Mouse (Mus musculus): ENCODE data around the gene Dgki. TPM values are rescaled to one million over a fixed set of nuclear protein-coding genes. Genes with fewer than 3 reads are reported as not detected.

The Dgki gene
- polyA plus RNA-seq, 1 experiment: not detected

DNA sequence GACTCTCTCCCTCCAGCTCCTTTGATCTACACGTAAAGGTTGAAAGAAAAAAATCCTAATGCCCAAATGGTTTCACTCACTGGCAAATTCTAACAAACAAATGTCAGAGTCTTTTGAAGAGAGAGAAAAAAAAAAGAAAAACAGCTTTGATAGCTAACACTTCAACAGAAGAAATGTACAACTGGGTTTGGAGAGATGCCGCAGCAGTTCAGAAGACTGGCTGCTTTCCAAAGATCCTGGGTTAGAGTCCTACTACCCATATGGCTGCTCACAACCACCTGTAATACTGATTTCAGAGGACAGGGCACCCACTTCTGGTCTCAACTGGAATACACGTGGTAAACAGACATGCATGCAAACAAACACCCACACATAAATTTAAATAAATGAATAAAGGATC lies 309.8 kb downstream of the Dgki start:
- no peak overlapping the region for H3K27ac ChIP-seq (ENCODE audit: insufficient read depth, low read depth, low read length)
- WGBS: 67% methylated on average over 3 of the region's 3 CpGs
- no peak for TF ChIP-seq CTCF (IDR thresholded peaks at IDR 0.05; ENCODE audit: insufficient read depth, low read depth, low read length)
- TF ChIP-seq POLR2A (IDR thresholded peaks at IDR 0.05; ENCODE audit: insufficient read depth, low read depth, low read length): no peak
- no peak overlapping the region for H3K4me3 ChIP-seq (ENCODE audit: insufficient read depth, low read depth, low read length)
- H3K4me1 ChIP-seq (ENCODE audit: control insufficient read depth, insufficient read depth, low read length): peaks cover 10% of the 10 kb centered on the region

DNA sequence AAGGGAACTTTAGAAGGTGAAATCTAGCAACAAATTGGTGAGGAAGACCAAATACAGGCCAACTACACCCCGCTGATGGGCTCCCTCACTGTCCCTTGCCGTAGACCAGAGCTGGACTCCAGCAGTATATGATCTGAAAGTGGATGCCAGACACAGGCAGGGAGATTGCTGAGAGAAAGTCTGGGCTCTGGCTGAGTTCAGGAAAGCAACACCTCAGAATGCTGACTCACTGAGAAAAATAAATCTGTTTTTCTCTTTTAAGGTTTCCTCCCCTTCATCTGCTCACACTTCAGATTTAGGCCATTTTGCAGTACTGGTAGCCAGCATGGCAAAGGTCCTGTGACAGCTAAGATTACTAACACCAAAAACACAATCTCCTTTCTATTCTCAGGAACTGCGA lies 311.2 kb downstream of the Dgki start:
- Histone ChIP-seq H3K4me3 (ENCODE audit: insufficient read depth, low read depth, low read length) (no peak overlapping the region), H3K4me1 (ENCODE audit: control insufficient read depth, insufficient read depth, low read length) (peaks cover 2% of the 10 kb centered on the region; the same call in 1 of the 2 replicates), H3K27ac (ENCODE audit: insufficient read depth, low read depth, low read length) (no peak overlapping the region)
- 95% methylated on average over 3 of the region's 3 CpGs for WGBS
- no peak for TF ChIP-seq POLR2A (IDR thresholded peaks at IDR 0.05; ENCODE audit: insufficient read depth, low read depth, low read length)
- TF ChIP-seq CTCF (IDR thresholded peaks at IDR 0.05; ENCODE audit: insufficient read depth, low read depth, low read length): no peak

DNA sequence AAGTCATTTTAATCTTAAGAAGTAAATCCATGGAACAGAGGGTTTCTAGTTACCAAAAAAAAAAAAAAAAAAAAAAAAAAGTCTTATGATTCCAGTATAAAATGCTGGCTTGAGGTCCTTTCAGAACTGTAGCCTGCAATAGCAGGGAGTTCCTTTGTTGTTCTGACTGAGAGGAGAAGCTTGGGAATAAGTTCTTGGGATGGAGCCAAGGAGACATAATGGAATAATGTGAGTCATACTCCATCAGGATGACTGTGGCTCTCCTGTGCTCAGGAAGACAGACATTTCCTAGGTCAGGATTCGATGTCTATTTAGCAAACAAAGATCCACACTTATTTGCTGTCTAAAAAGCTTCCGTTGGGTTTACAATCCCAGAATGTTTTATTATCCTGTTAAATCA lies 318.3 kb downstream of the Dgki start:
- WGBS: 35% methylated on average over 2 of the region's 2 CpGs
- Histone ChIP-seq H3K27ac (ENCODE audit: insufficient read depth, low read depth, low read length) (no peak overlapping the region), H3K4me3 (ENCODE audit: insufficient read depth, low read depth, low read length) (no peak overlapping the region), H3K4me1 (ENCODE audit: control insufficient read depth, insufficient read depth, low read length) (peaks cover 3% of the 10 kb centered on the region; the same call in 1 of the 2 replicates)
- TF ChIP-seq CTCF (IDR thresholded peaks at IDR 0.05; ENCODE audit: insufficient read depth, low read depth, low read length) (no peak), POLR2A (IDR thresholded peaks at IDR 0.05; ENCODE audit: insufficient read depth, low read depth, low read length) (no peak)

GRCm38 (mm10) chr6:36980475-36980874 lies 319.5 kb downstream of the Dgki start:
- Histone ChIP-seq H3K27ac (ENCODE audit: insufficient read depth, low read depth, low read length) (no peak overlapping the region), H3K4me1 (ENCODE audit: control insufficient read depth, insufficient read depth, low read length) (peaks cover 3% of the 10 kb centered on the region; the same call in 1 of the 2 replicates), H3K4me3 (ENCODE audit: insufficient read depth, low read depth, low read length) (no peak overlapping the region)
- WGBS: 84% methylated on average over 5 of the region's 5 CpGs
- TF ChIP-seq POLR2A (IDR thresholded peaks at IDR 0.05; ENCODE audit: insufficient read depth, low read depth, low read length): no peak
- TF ChIP-seq CTCF (IDR thresholded peaks at IDR 0.05; ENCODE audit: insufficient read depth, low read depth, low read length): no peak

GRCm38 (mm10) chr6:36978176-36978575 lies 321.8 kb downstream of the Dgki start:
- no peak overlapping the region for H3K4me3 ChIP-seq (ENCODE audit: insufficient read depth, low read depth, low read length)
- TF ChIP-seq POLR2A (IDR thresholded peaks at IDR 0.05; ENCODE audit: insufficient read depth, low read depth, low read length) (no peak), CTCF (IDR thresholded peaks at IDR 0.05; ENCODE audit: insufficient read depth, low read depth, low read length) (no peak)

DNA sequence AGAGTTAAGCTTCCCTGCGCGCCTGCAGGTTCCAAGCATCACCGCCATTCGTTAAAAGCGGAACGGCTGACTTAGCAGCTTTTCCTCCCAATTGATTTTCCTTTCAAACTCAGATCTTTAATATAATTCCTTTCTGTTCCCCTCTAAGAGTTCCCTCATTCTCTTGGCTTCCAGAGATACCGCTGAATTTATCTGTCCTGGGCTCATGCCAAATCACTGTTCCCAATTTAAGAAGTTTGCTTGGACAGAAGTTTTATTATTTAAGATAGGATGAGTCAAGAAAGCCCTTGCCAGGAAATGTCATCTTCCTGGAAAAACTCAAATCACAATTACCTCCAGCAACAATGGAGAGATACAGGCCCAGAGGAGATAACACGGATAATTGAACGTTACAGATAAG lies 326.9 kb downstream of the Dgki start:
- WGBS: 51% methylated on average over 9 of the region's 9 CpGs
- H3K4me3 ChIP-seq (ENCODE audit: insufficient read depth, low read depth, low read length): no peak overlapping the region
- no peak for TF ChIP-seq CTCF (IDR thresholded peaks at IDR 0.05; ENCODE audit: insufficient read depth, low read depth, low read length)
- TF ChIP-seq POLR2A (IDR thresholded peaks at IDR 0.05; ENCODE audit: insufficient read depth, low read depth, low read length): no peak
- H3K4me1 ChIP-seq (ENCODE audit: control insufficient read depth, insufficient read depth, low read length): peaks cover 9% of the 10 kb centered on the region; the same call in 1 of the 2 replicates
- H3K27ac ChIP-seq (ENCODE audit: insufficient read depth, low read depth, low read length): no peak overlapping the region

More at GRCm38 (mm10) chr6:36978176-36978575, 321.8 kb downstream of the Dgki start:
- Histone ChIP-seq H3K27ac (ENCODE audit: insufficient read depth, low read depth, low read length) (no peak overlapping the region), H3K4me1 (ENCODE audit: control insufficient read depth, insufficient read depth, low read length) (peaks cover 3% of the 10 kb centered on the region; the same call in 1 of the 2 replicates)
- WGBS: 58% methylated on average over 1 of the region's 1 CpGs

DNA sequence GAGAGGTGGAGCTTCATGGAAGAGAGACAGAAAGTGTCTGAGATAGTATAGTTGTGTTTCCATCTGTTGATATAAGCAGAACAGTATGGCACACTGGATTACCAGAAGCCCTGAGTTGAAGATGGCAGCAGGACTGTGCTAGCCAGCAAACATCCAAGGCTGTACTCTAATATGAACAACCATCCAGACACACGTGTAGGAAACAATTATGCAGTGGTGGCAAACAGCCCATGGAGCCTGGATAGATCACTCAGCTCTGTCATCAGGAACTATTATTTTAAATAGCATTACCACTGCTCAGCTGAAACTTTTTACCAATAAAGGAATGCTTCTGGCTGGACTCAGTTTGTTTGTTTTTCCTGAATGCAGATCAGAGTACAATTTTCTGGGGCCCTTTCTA lies 327.5 kb downstream of the Dgki start:
- WGBS: 29% methylated on average over 1 of the region's 1 CpGs
- peaks cover 9% of the 10 kb centered on the region; the same call in 1 of the 2 replicates for H3K4me1 ChIP-seq (ENCODE audit: control insufficient read depth, insufficient read depth, low read length)

DNA sequence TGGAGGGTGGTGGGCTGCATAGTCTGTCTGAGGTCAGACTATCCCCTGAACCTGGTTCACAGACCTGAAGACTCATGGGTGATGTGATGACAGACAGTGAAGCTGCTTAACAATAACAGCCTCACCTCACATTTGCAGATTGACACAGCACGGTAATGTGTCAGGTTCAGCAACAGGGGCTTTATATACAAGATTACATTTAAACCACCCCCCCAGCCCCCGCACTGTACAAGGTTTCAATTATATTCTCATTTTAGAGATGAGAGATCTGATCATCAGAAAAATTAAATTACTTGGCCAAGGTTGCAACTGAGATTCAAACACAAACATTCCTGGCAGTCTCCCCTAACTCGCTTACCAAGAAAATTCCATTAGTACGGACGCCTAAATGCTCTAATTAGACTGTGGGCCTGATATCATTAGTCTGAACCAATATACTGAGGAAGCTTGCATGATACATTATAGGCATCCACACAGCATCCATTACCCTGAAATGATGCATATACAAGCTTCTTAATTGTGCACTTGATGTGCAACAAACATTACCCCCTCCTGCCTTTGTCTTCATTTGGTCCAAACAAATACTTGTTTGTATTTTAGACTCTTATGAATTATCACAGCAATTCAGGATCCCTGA lies 330.6 kb downstream of the Dgki start:
- no peak overlapping the region for H3K27ac ChIP-seq (ENCODE audit: insufficient read depth, low read depth, low read length)
- 79% methylated on average over 5 of the region's 5 CpGs for WGBS
- TF ChIP-seq CTCF (IDR thresholded peaks at IDR 0.05; ENCODE audit: insufficient read depth, low read depth, low read length) (no peak), POLR2A (IDR thresholded peaks at IDR 0.05; ENCODE audit: insufficient read depth, low read depth, low read length) (no peak)
- H3K4me3 ChIP-seq (ENCODE audit: insufficient read depth, low read depth, low read length): no peak overlapping the region
- H3K4me1 ChIP-seq (ENCODE audit: control insufficient read depth, insufficient read depth, low read length): peaks cover 9% of the 10 kb centered on the region; the same call in 1 of the 2 replicates

More for the DNA sequence above, 327.5 kb downstream of the Dgki start:
- no peak overlapping the region for H3K4me3 ChIP-seq (ENCODE audit: insufficient read depth, low read depth, low read length)
- H3K27ac ChIP-seq (ENCODE audit: insufficient read depth, low read depth, low read length): no peak overlapping the region
- TF ChIP-seq CTCF (IDR thresholded peaks at IDR 0.05; ENCODE audit: insufficient read depth, low read depth, low read length) (no peak), POLR2A (IDR thresholded peaks at IDR 0.05; ENCODE audit: insufficient read depth, low read depth, low read length) (no peak)

- Histone ChIP-seq H3K4me1 (ENCODE audit: control insufficient read depth, insufficient read depth, low read length) (no peaks in the 10 kb centered on the region), H3K4me3 (ENCODE audit: insufficient read depth, low read depth, low read length) (no peak overlapping the region)
- 92% methylated on average over 4 of the region's 4 CpGs for WGBS
Measured at GRCm38 (mm10) chr6:36960658-36961057, 339.3 kb downstream of the Dgki start.

More at GRCm38 (mm10) chr6:36960658-36961057, 339.3 kb downstream of the Dgki start:
- TF ChIP-seq CTCF (IDR thresholded peaks at IDR 0.05; ENCODE audit: insufficient read depth, low read depth, low read length): no peak
- no peak for TF ChIP-seq POLR2A (IDR thresholded peaks at IDR 0.05; ENCODE audit: insufficient read depth, low read depth, low read length)
- H3K27ac ChIP-seq (ENCODE audit: insufficient read depth, low read depth, low read length): no peak overlapping the region
